Mouse (Mus musculus): ENCODE data around the gene Tmem245. TPM values are rescaled to one million over a fixed set of nuclear protein-coding genes. Genes with fewer than 3 reads are reported as not detected.
A peak's percentile ranks its signal among the peaks of the same experiment; 100 is the strongest.

Tmem245 gene
- total RNA-seq, 2 experiments from 2014 or later = 81.5 to 86.2 TPM

- DNase-seq = peak; percentile 88 to 91
Measured at GRCm38 (mm10) chr4:56865003-56865511, 82.2 kb downstream of the Tmem245 start, which contains the start of gene Ctnnal1. TSS of gene Ctnnal1 (minus strand) at chr4:56865188.

GRCm38 (mm10) chr4:56864417-56865001 is 82.7 kb downstream of the Tmem245 start:
- peak; percentile 35 to 53 for DNase-seq

- no peak for DNase-seq
Measured at GRCm38 (mm10) chr4:56864016-56864415, 83.2 kb downstream of the Tmem245 start.

GRCm38 (mm10) chr4:56861551-56861950 is 85.7 kb downstream of the Tmem245 start:
- no peak for DNase-seq

DNA sequence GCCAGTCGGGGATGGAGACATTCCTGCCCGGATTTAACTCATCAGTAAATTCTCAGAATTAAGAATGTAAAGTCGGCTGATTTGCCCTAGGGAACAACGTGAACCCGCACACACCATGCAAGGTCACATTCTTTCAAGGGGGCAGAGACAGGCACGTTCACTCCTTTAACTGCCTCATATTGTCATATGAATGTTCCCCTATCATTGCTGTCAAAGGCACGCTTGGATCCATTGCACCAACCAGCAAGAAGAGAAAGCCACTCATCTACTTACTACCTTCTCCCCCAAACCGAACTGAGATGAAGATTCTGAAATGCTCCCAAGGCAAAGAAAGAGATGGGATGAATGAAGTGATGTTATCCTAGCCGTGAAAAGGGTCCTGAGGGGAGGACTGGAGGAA is 88.5 kb downstream of the Tmem245 start:
- DNase-seq = no peak

DNA sequence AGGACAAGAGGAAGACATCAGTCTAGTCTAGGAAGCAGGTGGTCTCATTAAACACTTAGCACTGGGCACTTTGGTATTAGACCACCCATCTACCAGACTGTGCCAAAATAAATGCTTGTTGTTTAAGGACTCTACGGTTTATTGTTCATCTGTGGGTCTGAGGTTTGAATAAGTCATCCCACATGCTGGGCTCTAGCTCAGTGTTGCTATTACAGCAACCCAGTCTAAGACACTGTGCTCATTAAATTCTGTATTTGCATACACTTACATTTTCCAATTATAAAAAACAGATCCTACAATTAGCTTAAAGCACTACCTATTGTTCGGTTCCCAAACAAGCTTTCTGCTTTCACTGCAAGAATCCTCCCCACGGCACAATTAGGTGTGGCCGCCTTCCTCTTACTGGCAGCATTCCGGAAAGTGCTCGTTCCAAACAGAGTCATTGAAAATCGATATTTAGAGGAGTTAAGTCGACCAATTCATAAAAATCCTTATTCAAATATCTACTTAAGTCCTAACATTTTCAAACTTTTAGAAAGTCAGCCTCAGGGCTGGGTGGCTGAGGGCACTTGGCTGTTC is 90.8 kb downstream of the Tmem245 start:
- no peak for DNase-seq

- DNase-seq = no peak
Measured at GRCm38 (mm10) chr4:56855935-56856334, 91.3 kb downstream of the Tmem245 start.

GRCm38 (mm10) chr4:56850724-56851123 is 96.5 kb downstream of the Tmem245 start:
- peak; percentile 23 to 27 for DNase-seq

GRCm38 (mm10) chr4:56848044-56848443 is 99.2 kb downstream of the Tmem245 start:
- no peak for DNase-seq

GRCm38 (mm10) chr4:56847400-56847799 is 99.8 kb downstream of the Tmem245 start:
- DNase-seq = no peak

DNA sequence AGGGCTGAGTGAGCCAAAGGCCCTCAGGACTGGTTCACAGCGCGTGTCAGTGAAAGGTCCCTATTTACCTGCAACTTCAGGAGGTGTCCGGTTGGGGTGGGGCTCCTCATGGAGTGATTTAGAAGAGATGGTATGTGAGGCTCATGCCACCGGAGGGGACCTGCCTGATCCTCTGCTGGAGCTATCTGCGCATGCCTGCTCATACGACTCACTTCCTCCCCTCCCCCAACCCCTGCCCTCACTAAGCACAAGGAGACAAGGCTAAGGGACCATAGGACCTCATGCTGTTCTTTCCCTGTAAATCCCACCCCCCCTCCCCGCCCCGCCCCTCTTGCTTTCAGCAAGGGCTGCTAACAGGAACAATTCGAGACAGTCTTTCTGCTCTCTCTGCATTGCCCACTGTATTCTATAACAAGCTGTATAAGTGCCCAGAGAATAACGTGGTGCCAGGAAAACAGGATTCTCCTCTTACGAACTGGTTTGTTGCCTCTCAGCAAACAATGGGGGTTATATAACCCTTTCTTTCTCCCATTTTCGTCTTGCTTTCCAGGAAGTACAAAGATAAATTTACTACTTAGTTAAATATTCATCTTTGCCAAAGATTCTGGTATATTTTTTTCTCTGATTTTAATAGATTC is 101.2 kb downstream of the Tmem245 start:
- no peak for DNase-seq

DNA sequence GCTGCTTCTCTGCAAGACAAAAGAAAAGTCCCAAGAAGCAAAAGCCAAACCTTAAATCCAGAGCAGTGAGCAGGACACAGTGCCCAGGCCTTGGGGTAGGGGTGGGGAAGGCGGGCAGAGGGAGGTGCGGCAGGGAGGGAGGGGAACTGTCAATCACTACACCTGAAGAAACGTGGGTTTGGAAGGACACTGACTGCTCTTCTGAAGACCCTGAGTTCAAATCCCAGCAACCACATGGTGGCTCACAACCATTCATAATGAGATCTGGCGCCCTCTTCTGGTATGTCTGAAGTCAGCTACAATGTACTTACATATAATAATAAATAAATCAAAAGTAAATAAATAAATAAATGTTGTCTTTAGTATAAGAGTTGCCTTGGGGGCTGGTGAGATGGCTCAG is 102.3 kb downstream of the Tmem245 start:
- no peak for DNase-seq

- no peak for DNase-seq
Measured at GRCm38 (mm10) chr4:56843963-56844362, 103.3 kb downstream of the Tmem245 start.

GRCm38 (mm10) chr4:56842501-56842900 is 104.7 kb downstream of the Tmem245 start:
- no peak for DNase-seq

DNA sequence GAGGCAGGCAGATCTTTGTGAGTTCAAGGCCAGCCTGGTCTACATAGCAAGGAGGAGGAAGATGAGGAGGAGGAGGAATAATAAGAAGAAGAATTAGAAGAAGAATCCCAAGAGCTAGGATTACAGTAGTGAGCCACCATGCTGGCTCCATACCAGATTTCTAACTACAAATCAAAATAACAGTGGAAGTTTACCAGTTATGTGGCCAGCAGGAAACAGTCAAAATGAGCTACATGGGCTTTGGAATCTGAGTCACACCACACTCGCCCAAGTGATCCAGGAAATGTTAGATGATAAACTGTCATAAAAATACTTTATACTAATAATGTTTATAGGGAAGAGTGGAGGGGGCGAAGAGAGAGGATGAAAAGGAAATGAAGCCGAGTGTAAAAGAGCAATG is 106.9 kb downstream of the Tmem245 start:
- DNase-seq = no peak

DNA sequence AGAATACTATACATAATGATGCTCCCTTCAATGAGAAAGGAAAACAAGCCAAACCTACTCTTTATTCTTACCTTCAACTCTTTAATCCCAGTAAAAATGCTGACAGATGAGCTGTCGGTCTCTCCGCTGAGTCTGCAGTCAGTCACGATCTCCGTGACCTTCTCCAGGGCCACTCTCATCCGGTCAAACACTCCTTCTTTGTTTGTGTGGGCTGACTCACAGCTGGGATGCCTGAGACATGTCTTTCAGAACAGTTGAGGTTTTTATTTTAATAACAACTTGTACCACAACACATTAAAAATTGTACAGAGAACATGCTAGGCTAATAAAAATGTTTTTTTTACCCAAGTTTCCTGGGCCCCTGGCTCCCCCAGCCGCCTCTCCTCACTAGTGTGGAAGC is 109.6 kb downstream of the Tmem245 start:
- DNase-seq = no peak

- DNase-seq = no peak
Measured at GRCm38 (mm10) chr4:56831998-56832397, 115.2 kb downstream of the Tmem245 start.

DNA sequence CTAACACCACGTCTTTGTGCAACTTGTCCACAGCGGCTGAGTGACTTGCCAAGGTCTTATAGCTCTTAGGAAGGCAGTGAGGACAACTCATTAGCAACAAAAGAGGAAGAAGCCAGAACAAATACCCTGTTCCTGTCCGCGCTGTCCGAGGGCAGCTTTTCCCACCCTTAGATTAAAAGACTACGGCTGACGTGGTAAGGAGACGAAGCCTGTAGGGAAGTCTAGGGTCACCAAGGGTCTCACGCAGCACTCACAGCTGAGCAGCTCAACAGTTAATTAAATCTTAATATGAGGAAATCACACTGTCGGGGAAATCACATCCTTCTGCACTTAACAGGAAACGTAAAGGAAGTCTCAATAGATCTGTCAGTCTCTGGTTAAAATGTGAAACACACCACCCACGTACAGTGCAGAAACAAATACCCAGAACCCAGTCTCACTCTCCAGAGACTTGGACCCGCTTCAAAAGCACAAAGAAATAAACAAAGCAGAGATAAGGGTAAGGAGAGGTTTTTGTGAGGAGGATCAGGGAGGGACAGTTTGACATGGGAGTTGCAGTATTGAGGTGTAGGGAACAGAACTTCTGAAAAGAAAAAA is 116.1 kb downstream of the Tmem245 start:
- DNase-seq = peak; percentile 7 to 22

- peak; percentile 37 to 56 for DNase-seq
Measured at GRCm38 (mm10) chr4:56829511-56829921, 117.7 kb downstream of the Tmem245 start.

DNA sequence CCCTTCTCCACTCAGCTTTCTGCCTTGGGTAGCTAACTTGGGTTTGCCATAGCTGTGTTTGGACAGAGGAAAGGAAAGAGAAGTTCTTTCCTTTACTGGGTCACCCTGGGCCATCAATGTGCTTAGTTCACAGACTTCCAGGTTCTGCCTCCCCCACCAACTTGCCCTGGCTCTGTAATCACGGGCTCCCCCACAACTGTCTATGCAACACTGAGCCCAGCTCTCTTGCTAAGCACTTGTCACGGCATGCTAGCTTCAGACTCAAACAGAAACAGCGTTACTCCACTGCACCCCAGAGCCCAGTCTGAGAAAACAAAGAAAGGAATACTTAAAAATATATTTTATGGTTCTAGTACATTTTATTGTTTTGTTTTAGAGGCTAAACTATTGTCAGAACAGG is 118.3 kb downstream of the Tmem245 start:
- no peak for DNase-seq

DNA sequence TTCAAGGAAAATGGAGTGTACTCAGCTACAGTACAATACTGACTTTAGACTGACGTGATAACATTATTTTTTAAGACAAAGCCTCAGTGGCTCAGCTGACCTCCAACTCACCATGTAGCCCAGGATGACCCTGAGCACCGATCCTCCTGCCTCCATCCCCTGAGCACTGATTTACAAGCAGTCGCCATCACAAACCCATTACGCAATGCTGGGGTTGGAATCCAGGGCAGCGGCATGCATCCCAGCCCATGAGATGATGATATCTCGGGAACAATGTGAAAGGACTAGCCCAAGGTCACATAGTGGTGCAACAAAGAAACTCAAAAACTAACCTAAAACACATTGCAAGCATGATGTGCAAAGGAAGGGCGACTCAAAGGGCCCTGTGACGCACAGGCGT is 123.0 kb downstream of the Tmem245 start:
- no peak for DNase-seq

- peak in 1 of 2 experiments; percentile 16 for DNase-seq
Measured at GRCm38 (mm10) chr4:56820017-56820550, 127.2 kb downstream of the Tmem245 start.

Data from heart, adult 18-20 months (tissue).